Mouse (Mus musculus): Measurements from ENCODE around the gene Lztr1. TPM values are rescaled to one million over a fixed set of nuclear protein-coding genes. Genes with fewer than 3 reads are reported as not detected.
"Not testable (repeated sequence)": the region's sequence is repeated elsewhere in the genome, so short reads cannot be mapped to it uniquely, and the experiment has no call there.

Gene Lztr1
- polyA plus RNA-seq, 1 experiment from 2014 or later = 140 TPM

- no peak overlapping the region for H3K27ac ChIP-seq (ENCODE audit: low read depth, low read length)
Observed at GRCm38 (mm10) chr16:17499249-17499883, 9.1 kb upstream of the Lztr1 start.

GRCm38 (mm10) chr16:17502681-17503080 is 5.8 kb upstream of the Lztr1 start:
- no peak overlapping the region for H3K27ac ChIP-seq (ENCODE audit: low read depth, low read length)
- H3K9ac ChIP-seq (ENCODE audit: low read depth, low read length) = no peak overlapping the region
- peaks cover 9% of the 10 kb centered on the region for H3K4me1 ChIP-seq (ENCODE audit: control insufficient read depth, insufficient read depth, low read depth, low read length)
- no peak overlapping the region for H3K4me3 ChIP-seq (ENCODE audit: low read length)
- no peak overlapping the region for H3K4me2 ChIP-seq (ENCODE audit: low read length)
- no peaks in the 10 kb centered on the region for H3K9me3 ChIP-seq (ENCODE audit: control insufficient read depth, low read length)
- no peak for ATAC-seq
- WGBS = 84% methylated on average over 4 of the region's 4 CpGs
- H3K27me3 ChIP-seq (replicated peaks; ENCODE audit: control insufficient read depth, insufficient read depth, low read length) = no peaks in the 10 kb centered on the region
- H3K36me3 ChIP-seq (ENCODE audit: control insufficient read depth, insufficient read depth, low read length) = no peaks in the 10 kb centered on the region

More at GRCm38 (mm10) chr16:17499249-17499883, 9.1 kb upstream of the Lztr1 start:
- H3K9ac ChIP-seq (ENCODE audit: low read depth, low read length) = no peak overlapping the region
- H3K9me3 ChIP-seq (ENCODE audit: control insufficient read depth, low read length) = no peaks in the 10 kb centered on the region
- peak overlapping the region; percentile 1 for H3K4me2 ChIP-seq (ENCODE audit: low read length)
- no peaks in the 10 kb centered on the region for H3K36me3 ChIP-seq (ENCODE audit: control insufficient read depth, insufficient read depth, low read length)
- peak; percentile 89 for ATAC-seq
- no peak overlapping the region for H3K4me3 ChIP-seq (ENCODE audit: low read length)
- H3K4me1 ChIP-seq (ENCODE audit: control insufficient read depth, insufficient read depth, low read depth, low read length) = peaks cover 13% of the 10 kb centered on the region
- no peaks in the 10 kb centered on the region for H3K27me3 ChIP-seq (replicated peaks; ENCODE audit: control insufficient read depth, insufficient read depth, low read length)
- WGBS = 7% methylated on average over 10 of the region's 10 CpGs

GRCm38 (mm10) chr16:17507018-17507552 is 1.4 kb upstream of the Lztr1 start:
- Histone ChIP-seq H3K36me3 (ENCODE audit: control insufficient read depth, insufficient read depth, low read length) (no peaks in the 10 kb centered on the region), H3K27ac (ENCODE audit: low read depth, low read length) (no peak overlapping the region), H3K9me3 (ENCODE audit: control insufficient read depth, low read length) (no peaks in the 10 kb centered on the region), H3K4me1 (ENCODE audit: control insufficient read depth, insufficient read depth, low read depth, low read length) (peaks cover 14% of the 10 kb centered on the region), H3K27me3 (replicated peaks; ENCODE audit: control insufficient read depth, insufficient read depth, low read length) (no peaks in the 10 kb centered on the region), H3K9ac (ENCODE audit: low read depth, low read length) (no peak overlapping the region), H3K4me2 (ENCODE audit: low read length) (no peak overlapping the region), H3K4me3 (ENCODE audit: low read length) (no peak overlapping the region)
- 88% methylated on average over 5 of the region's 5 CpGs for WGBS
- no peak for ATAC-seq

GRCm38 (mm10) chr16:17508031-17508430 is 457 bp upstream of the Lztr1 start:
- H3K27me3 ChIP-seq (replicated peaks; ENCODE audit: control insufficient read depth, insufficient read depth, low read length); H3K9me3 ChIP-seq (ENCODE audit: control insufficient read depth, low read length); H3K36me3 ChIP-seq (ENCODE audit: control insufficient read depth, insufficient read depth, low read length): not testable (repeated sequence)
- peak; percentile 1; the same call in 1 of the 2 replicates for ATAC-seq
- Histone ChIP-seq H3K4me1 (ENCODE audit: control insufficient read depth, insufficient read depth, low read depth, low read length) (peaks cover 14% of the 10 kb centered on the region), H3K27ac (ENCODE audit: low read depth, low read length) (peak overlapping the region; percentile 93), H3K9ac (ENCODE audit: low read depth, low read length) (peak overlapping the region; percentile 91), H3K4me3 (ENCODE audit: low read length) (peak overlapping the region; percentile 89), H3K4me2 (ENCODE audit: low read length) (peak overlapping the region; percentile 66)
- 31% methylated on average over 3 of the region's 3 CpGs for WGBS

DNA sequence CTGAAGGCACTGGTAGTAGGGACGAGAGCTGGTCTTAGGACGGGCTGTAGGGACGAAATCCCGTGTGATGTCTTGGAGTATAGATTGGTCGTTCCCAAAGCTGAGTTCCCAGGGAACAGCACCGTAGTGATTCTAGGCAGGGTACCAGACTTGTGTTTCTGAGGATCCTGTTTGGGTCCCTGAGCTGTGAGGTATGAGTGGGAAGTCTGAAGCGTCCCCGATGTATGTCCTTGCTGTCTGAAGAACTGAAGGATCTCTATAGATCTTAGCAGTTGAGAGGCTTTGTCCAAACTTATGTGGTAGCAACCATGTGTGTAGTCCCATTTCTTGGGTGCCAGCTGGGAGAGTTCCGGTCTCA is 731 bp downstream of the Lztr1 start:
- peak overlapping the region; percentile 89 for H3K4me3 ChIP-seq (ENCODE audit: low read length)
- H3K4me2 ChIP-seq (ENCODE audit: low read length) = peak overlapping the region; percentile 66
- H3K27me3 ChIP-seq (replicated peaks; ENCODE audit: control insufficient read depth, insufficient read depth, low read length) = no peaks in the 10 kb centered on the region
- H3K36me3 ChIP-seq (ENCODE audit: control insufficient read depth, insufficient read depth, low read length) = peaks cover 13% of the 10 kb centered on the region; the same call in 1 of the 2 replicates
- no peak for ATAC-seq
- H3K4me1 ChIP-seq (ENCODE audit: control insufficient read depth, insufficient read depth, low read depth, low read length) = peaks cover 14% of the 10 kb centered on the region
- H3K27ac ChIP-seq (ENCODE audit: low read depth, low read length) = peak overlapping the region; percentile 93
- 9% methylated on average over 9 of the region's 9 CpGs for WGBS
- peak overlapping the region; percentile 91 for H3K9ac ChIP-seq (ENCODE audit: low read depth, low read length)
- no peaks in the 10 kb centered on the region for H3K9me3 ChIP-seq (ENCODE audit: control insufficient read depth, low read length)

DNA sequence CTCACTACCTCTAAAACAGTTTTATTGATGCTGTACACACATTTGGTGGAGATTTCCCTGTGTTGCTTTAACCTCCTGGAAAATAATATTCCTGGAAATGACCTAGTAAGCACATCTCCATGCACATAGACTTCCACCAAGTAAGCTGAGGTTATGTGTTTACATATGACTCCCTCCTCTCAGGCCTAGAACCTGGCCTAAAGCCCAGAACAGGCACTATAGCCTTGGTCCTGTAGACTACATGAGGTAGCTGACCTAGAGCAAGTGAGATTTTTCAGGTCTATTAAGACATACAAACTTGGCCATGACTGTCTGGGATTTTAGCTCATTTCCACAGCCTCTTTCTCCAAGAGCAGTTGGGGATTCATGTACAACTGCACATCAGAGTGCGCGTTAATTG is 1.7 kb downstream of the Lztr1 start:
- no peak overlapping the region; the same call in 1 of the 2 replicates for H3K4me3 ChIP-seq (ENCODE audit: low read length)
- ATAC-seq = no peak
- no peak overlapping the region for H3K27ac ChIP-seq (ENCODE audit: low read depth, low read length)
- no peaks in the 10 kb centered on the region for H3K9me3 ChIP-seq (ENCODE audit: control insufficient read depth, low read length)
- no peak overlapping the region for H3K9ac ChIP-seq (ENCODE audit: low read depth, low read length)
- peak overlapping the region; percentile 66 for H3K4me2 ChIP-seq (ENCODE audit: low read length)
- peaks cover 13% of the 10 kb centered on the region; the same call in 1 of the 2 replicates for H3K36me3 ChIP-seq (ENCODE audit: control insufficient read depth, insufficient read depth, low read length)
- peaks cover 14% of the 10 kb centered on the region for H3K4me1 ChIP-seq (ENCODE audit: control insufficient read depth, insufficient read depth, low read depth, low read length)
- WGBS = 96% methylated on average over 2 of the region's 2 CpGs
- no peaks in the 10 kb centered on the region for H3K27me3 ChIP-seq (replicated peaks; ENCODE audit: control insufficient read depth, insufficient read depth, low read length)

- peaks cover 13% of the 10 kb centered on the region; the same call in 1 of the 2 replicates for H3K36me3 ChIP-seq (ENCODE audit: control insufficient read depth, insufficient read depth, low read length)
- no peak for ATAC-seq
- no peak overlapping the region for H3K4me2 ChIP-seq (ENCODE audit: low read length)
- H3K4me3 ChIP-seq (ENCODE audit: low read length) = no peak overlapping the region
- H3K9me3 ChIP-seq (ENCODE audit: control insufficient read depth, low read length) = no peaks in the 10 kb centered on the region
- H3K27me3 ChIP-seq (replicated peaks; ENCODE audit: control insufficient read depth, insufficient read depth, low read length) = no peaks in the 10 kb centered on the region
- WGBS = 90% methylated on average over 2 of the region's 2 CpGs
- H3K27ac ChIP-seq (ENCODE audit: low read depth, low read length) = no peak overlapping the region
- peaks cover 14% of the 10 kb centered on the region for H3K4me1 ChIP-seq (ENCODE audit: control insufficient read depth, insufficient read depth, low read depth, low read length)
- no peak overlapping the region for H3K9ac ChIP-seq (ENCODE audit: low read depth, low read length)
Observed at GRCm38 (mm10) chr16:17510686-17511085, 2.2 kb downstream of the Lztr1 start.

DNA sequence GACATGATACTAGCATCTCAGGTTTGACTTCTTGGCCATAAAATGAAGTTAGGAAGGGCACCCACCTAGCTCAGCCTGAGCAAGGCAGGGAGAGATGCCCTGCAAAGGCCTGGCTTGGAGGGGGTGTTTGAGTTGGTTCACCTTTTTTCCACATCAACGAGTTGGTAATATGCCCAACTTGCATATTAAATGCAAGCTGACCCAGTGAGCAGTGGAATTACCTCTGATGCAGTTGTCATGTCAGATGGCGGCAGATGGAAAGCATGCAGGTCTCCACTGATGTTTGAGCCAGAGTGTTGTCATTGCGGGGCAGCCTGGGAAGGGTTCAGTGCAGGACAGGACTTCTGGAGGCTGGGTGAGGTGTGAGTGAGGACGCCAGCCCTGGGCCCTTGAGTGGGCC is 2.9 kb downstream of the Lztr1 start:
- Histone ChIP-seq H3K4me3 (ENCODE audit: low read length) (no peak overlapping the region), H3K4me2 (ENCODE audit: low read length) (no peak overlapping the region), H3K27ac (ENCODE audit: low read depth, low read length) (no peak overlapping the region), H3K4me1 (ENCODE audit: control insufficient read depth, insufficient read depth, low read depth, low read length) (peaks cover 14% of the 10 kb centered on the region), H3K9ac (ENCODE audit: low read depth, low read length) (no peak overlapping the region), H3K9me3 (ENCODE audit: control insufficient read depth, low read length) (no peaks in the 10 kb centered on the region), H3K27me3 (replicated peaks; ENCODE audit: control insufficient read depth, insufficient read depth, low read length) (no peaks in the 10 kb centered on the region), H3K36me3 (ENCODE audit: control insufficient read depth, insufficient read depth, low read length) (peaks cover 16% of the 10 kb centered on the region)
- WGBS = 88% methylated on average over 4 of the region's 4 CpGs
- no peak for ATAC-seq

DNA sequence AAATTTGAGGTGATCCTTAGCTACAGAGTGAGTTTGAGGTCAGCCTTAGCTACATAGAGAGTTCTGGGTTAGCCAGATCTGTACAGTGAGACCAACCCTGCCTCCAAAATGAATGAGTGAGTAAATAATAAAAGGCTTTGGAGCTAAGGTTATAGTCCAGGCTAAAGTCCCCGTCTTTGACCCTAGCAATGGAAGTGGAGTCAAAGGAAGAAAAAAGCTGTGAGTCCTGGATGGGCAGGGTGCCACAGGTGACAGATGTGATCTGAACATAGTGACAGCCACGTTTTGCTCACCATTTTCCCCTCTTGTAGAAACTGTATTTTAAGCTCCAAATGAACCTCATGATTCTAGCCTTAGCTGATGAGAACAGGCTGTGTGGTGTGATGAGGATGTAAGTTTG is 10.4 kb downstream of the Lztr1 start:
- no peak for ATAC-seq
- H3K4me1 ChIP-seq (ENCODE audit: control insufficient read depth, insufficient read depth, low read depth, low read length) = no peaks in the 10 kb centered on the region
- no peak overlapping the region for H3K9ac ChIP-seq (ENCODE audit: low read depth, low read length)
- no peaks in the 10 kb centered on the region for H3K9me3 ChIP-seq (ENCODE audit: control insufficient read depth, low read length)
- H3K4me2 ChIP-seq (ENCODE audit: low read length) = no peak overlapping the region
- H3K4me3 ChIP-seq (ENCODE audit: low read length) = no peak overlapping the region
- peaks cover 39% of the 10 kb centered on the region for H3K36me3 ChIP-seq (ENCODE audit: control insufficient read depth, insufficient read depth, low read length)
- WGBS = 90% methylated on average over 2 of the region's 2 CpGs
- H3K27ac ChIP-seq (ENCODE audit: low read depth, low read length) = no peak overlapping the region
- no peaks in the 10 kb centered on the region for H3K27me3 ChIP-seq (replicated peaks; ENCODE audit: control insufficient read depth, insufficient read depth, low read length)
